Mouse (Mus musculus) T-helper 2 cell (primary cell): ENCODE measurements at regions not wholly inside any gene's neighbourhood (a gene's known extent, or its start where the extent isn't known, plus 50 kb on each side); places are given as distances from the start of the nearest gene placed in this dataset.

Source experiments
- in situ Hi-C: fragments of 300-600 bp; cut with MboI, MseI; formaldehyde crosslinking; loops from one replicate; pipeline ENCODE4 v1.15.1; 2025; ENCODE audit warnings: high pct_unique_total_duplicates

GRCm38 (mm10) chr4:69973566-69973965 lies 436.7 kb downstream of the Cdk5rap2 start:
- in situ Hi-C loops: no loop called here

- in situ Hi-C loops: no loop called here
These were observed 438.5 kb downstream of the Cdk5rap2 start for GRCm38 (mm10) chr4:69971721-69972120.

DNA sequence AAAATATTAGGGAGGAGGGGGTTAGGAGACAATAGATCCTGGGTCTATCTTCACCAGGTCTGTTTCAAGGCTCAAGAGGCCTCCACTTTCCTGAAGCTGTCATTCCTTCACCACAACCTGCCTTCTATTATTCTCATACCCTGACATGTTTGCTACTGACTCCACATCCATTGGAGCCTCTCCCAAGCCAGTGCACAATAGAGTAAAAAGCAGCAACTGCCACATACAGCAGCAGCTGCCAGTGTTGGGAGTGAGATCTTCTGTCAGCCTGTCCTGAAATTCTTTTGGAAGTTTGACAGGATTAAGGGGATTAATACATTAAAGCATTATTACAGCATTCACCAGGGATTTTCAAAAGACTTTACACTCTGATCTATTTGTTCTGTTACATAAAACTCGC lies 441.8 kb downstream of the Cdk5rap2 start:
- in situ Hi-C loops: no loop called here
